Mouse (Mus musculus): ENCODE results near the gene 5730409E04Rik. TPM values are rescaled to one million over a fixed set of nuclear protein-coding genes. Genes with fewer than 3 reads are reported as not detected.

The 5730409E04Rik gene
- polyA plus RNA-seq, 1 experiment: 0.07 TPM

DNA sequence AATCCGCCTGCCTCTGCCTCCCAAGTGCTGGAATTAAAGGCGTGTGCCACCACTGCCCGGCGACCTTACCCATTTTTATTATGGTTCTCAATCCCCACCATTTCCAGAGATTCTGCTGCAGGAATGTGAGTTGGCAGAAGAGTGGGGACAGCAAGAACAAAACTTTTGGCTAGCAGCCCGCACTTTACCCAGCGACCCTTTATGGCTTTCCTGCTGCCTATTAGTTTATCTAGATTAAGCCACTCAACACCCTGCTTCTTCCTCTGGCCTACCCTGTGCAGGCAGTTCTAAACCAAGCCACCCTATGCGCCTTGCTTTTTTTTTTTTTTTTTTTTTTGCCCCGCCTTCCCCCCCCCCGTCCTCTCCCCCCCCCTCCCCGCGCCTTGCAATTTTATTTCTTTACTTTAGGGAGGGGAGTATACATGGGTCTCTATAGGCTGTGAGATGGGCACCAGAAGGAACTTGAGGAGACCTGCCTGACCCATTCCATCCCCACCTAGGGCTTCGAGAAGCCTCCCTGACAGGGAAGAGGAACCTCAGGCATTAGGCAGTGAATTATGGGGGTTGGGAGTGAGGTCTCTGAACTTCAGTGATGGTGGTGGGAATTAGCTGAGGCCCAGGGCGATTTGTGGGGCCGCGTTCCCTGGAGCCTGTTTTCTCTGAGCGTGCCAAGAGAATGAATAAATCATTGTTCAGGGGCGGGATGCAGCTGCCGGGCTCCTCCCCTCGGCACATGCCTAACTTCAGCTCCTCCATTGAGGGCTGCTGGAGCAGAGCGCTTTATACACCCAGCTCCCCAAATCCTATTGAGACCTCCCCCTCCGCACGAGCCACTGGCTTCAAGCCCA, 7.8 kb upstream of the 5730409E04Rik start:
- no peak overlapping the region for H3K4me3 ChIP-seq (replicated peaks)
- TF ChIP-seq GATA1 (IDR thresholded peaks at IDR 0.05; ENCODE audit: borderline replicate concordance, low read length) (no peak), FLI1 (IDR thresholded peaks at IDR 0.05; ENCODE audit: low read length) (no peak)
- H3K4me1 ChIP-seq: peaks cover 22% of the 10 kb centered on the region

DNA sequence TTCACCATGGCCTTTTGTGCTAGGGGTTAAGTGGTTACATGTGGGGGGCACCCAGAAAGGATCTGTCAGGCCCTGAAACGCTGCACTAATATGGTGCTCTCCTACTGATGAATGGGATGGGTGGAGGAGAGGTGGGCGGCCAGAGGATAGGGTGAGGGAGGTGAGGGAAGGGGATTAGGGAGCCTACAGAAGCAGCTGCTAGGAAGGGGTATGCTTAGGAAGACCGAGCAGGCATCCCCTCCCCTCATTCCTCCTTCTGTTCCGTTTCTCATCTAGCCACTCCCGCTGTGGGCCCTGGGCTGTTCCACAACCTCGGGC, 7.2 kb upstream of the 5730409E04Rik start:
- H3K36me3 ChIP-seq (replicated peaks; ENCODE audit: low read length): no peaks in the 10 kb centered on the region
- TF ChIP-seq FLI1 (IDR thresholded peaks at IDR 0.05; ENCODE audit: low read length): no peak
- no peak for TF ChIP-seq GATA1 (IDR thresholded peaks at IDR 0.05; ENCODE audit: borderline replicate concordance, low read length)
- H3K4me3 ChIP-seq (replicated peaks): no peak overlapping the region
- H3K27me3 ChIP-seq (replicated peaks): peaks cover 21% of the 10 kb centered on the region
- no peaks in the 10 kb centered on the region for H3K9me3 ChIP-seq
- peaks cover 22% of the 10 kb centered on the region for H3K4me1 ChIP-seq

More for the DNA sequence above, 7.8 kb upstream of the 5730409E04Rik start:
- peaks cover 21% of the 10 kb centered on the region for H3K27me3 ChIP-seq (replicated peaks)
- H3K9me3 ChIP-seq: no peaks in the 10 kb centered on the region
- H3K36me3 ChIP-seq (replicated peaks; ENCODE audit: low read length): no peaks in the 10 kb centered on the region

DNA sequence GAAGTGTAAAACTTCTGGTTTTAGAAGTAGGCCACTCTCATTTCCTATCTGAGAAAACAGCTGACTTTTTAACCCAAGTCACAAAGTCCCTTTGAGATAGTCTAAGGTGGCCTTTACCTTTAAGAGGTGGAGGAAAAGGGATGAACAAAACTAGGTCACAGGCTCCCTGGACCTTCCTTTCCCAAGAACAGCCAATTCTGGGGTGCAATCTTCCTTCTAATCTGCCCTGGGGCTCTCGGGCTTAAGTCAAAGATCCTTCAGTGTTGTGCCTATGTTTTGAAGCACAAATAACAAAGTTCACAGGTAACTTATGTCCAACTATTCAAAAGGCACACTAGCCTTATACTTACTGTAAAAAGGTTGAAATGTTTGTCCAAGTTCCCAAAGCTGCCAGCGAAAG, 5.5 kb upstream of the 5730409E04Rik start:
- no peak overlapping the region for H3K4me3 ChIP-seq (replicated peaks)
- TF ChIP-seq GATA1 (IDR thresholded peaks at IDR 0.05; ENCODE audit: borderline replicate concordance, low read length) (no peak), FLI1 (IDR thresholded peaks at IDR 0.05; ENCODE audit: low read length) (no peak)
- no peaks in the 10 kb centered on the region for H3K9me3 ChIP-seq
- peaks cover 22% of the 10 kb centered on the region for H3K4me1 ChIP-seq
- no peaks in the 10 kb centered on the region for H3K36me3 ChIP-seq (replicated peaks; ENCODE audit: low read length)
- peaks cover 23% of the 10 kb centered on the region for H3K27me3 ChIP-seq (replicated peaks)

DNA sequence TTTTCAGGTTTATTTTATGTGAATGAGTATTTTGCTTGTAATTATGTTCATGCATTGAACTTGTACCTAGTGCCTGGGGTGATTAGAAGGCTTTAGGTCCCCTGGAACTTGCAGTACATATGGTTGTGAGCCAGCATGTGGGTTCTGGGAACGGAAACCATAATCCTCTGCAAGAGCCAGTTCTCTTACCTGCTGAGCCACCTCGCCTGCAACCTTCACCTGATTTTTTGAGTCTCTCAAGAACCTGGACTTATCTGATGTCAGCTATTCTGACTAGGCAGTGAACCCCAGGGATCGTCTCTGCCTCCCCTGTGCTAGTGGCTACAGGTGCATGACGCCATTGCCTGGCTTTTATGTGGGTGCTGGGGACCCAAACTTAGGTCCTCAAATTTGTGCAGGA, 3.9 kb upstream of the 5730409E04Rik start:
- no peak overlapping the region for H3K4me3 ChIP-seq (replicated peaks)
- H3K4me1 ChIP-seq: peaks cover 18% of the 10 kb centered on the region
- H3K36me3 ChIP-seq (replicated peaks; ENCODE audit: low read length): no peaks in the 10 kb centered on the region
- TF ChIP-seq FLI1 (IDR thresholded peaks at IDR 0.05; ENCODE audit: low read length) (no peak), GATA1 (IDR thresholded peaks at IDR 0.05; ENCODE audit: borderline replicate concordance, low read length) (no peak)
- no peaks in the 10 kb centered on the region for H3K9me3 ChIP-seq
- peaks cover 32% of the 10 kb centered on the region for H3K27me3 ChIP-seq (replicated peaks)

DNA sequence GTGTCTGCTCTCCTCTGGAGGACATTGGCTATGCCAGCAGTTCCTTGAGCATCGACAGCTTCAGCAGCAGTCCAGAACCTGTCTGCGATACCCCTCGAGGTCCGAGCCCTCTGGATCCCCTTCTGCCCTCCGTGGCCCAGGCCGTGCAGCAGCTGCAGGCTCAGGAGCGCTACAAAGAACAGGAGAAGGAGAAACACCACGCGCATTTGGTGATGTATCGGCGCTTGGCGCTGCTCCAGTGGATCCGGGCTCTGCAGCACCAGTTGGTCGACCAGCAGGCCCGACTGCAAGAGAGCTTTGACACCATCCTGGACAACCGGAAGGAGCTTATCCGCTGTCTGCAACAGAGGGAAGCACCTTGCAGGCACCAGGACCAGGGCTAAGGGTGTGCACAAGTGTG, 2.4 kb downstream of the 5730409E04Rik start:
- Histone ChIP-seq H3K27me3 (replicated peaks) (peaks cover 31% of the 10 kb centered on the region), H3K4me3 (replicated peaks) (no peak overlapping the region), H3K36me3 (replicated peaks; ENCODE audit: low read length) (no peaks in the 10 kb centered on the region), H3K9me3 (no peaks in the 10 kb centered on the region), H3K4me1 (peaks cover 11% of the 10 kb centered on the region)
- TF ChIP-seq GATA1 (IDR thresholded peaks at IDR 0.05; ENCODE audit: borderline replicate concordance, low read length) (no peak), FLI1 (IDR thresholded peaks at IDR 0.05; ENCODE audit: low read length) (no peak)

DNA sequence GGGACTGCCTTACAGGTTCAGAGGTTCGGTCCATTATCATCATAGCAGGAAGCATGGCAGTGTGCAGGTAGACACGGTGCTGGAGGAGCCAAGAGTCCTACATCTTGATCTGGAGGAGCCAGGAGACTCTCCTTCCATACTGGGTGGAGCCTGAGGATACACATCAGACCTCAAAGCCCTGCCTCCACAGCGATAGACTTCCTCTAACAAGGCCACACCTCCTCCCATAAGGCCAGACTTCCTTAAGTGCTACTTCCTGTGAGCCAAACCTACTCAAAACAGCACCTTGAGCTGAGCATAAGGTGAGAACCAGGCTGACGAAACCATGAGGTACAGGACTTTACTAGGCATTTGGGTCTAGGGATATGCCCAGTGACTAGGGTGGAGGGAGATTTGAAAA, 6.7 kb downstream of the 5730409E04Rik start:
- H3K36me3 ChIP-seq (replicated peaks; ENCODE audit: low read length): no peaks in the 10 kb centered on the region
- peaks cover 8% of the 10 kb centered on the region for H3K9me3 ChIP-seq
- H3K27me3 ChIP-seq (replicated peaks): peaks cover 36% of the 10 kb centered on the region
- TF ChIP-seq FLI1 (IDR thresholded peaks at IDR 0.05; ENCODE audit: low read length): no peak
- TF ChIP-seq GATA1 (IDR thresholded peaks at IDR 0.05; ENCODE audit: borderline replicate concordance, low read length): no peak
- no peak overlapping the region for H3K4me3 ChIP-seq (replicated peaks)
- H3K4me1 ChIP-seq: peaks cover 24% of the 10 kb centered on the region

DNA sequence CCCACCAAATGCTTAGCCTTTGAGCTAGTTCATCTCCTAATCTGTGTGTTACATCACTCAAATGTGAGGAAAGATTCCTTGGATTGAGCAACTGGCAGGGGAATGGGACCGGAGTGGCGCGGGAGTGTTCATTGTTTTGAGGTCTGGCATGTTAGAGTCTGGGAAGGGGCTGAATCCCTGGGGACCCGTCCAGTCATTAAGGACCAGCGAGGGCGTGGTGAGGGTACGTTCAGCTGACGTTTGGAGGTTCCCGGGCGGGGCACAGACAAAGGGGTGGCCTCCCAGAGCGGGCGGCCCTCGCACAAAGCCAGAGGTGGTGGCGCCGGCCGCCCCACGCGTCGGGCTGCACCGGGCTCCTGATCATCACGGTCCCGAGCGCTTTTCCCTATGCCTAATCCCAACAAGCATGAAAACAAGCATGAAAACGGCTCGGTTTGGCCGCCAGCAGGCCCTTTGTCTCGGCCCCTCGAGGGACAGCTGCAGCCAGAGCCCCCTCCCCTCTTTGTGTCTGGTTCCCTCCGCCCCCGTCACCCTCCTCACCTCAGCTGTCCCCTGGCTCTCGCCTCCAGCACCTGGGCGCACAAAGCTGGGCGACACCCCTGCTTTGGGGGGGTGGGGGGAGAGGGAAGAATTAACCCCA, 10.2 kb downstream of the 5730409E04Rik start:
- H3K4me3 ChIP-seq (replicated peaks): no peak overlapping the region
- H3K27me3 ChIP-seq (replicated peaks): peaks cover 35% of the 10 kb centered on the region

DNA sequence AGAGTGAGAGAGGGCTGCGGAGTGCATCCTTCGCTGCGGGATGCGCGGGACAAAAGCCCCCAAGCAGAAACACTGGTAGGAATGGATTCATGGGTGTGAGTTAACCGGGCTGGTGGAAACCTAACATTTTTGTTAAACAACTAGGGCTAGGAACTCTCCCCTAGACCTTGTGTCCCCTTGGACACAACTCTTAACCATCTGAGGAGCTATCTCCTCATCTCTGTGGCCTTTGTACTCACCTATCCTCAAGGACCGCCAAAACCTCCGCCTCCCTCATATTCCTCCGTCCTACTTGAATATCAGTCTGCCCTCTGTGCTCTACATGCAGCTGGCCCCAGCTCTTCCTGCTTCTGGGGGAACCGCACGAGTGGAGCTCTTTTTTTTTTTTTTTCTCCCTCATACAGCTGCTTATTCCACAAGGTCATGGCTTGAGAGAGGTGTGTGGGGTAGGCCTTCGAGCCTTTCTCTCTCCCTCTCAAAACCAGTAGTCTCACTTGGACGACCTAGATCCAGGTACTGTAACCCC, 10.8 kb downstream of the 5730409E04Rik start:
- peaks cover 37% of the 10 kb centered on the region for H3K4me1 ChIP-seq
- no peaks in the 10 kb centered on the region for H3K36me3 ChIP-seq (replicated peaks; ENCODE audit: low read length)
- no peak for TF ChIP-seq GATA1 (IDR thresholded peaks at IDR 0.05; ENCODE audit: borderline replicate concordance, low read length)
- TF ChIP-seq FLI1 (IDR thresholded peaks at IDR 0.05; ENCODE audit: low read length): no peak
- peaks cover 8% of the 10 kb centered on the region for H3K9me3 ChIP-seq
- H3K4me3 ChIP-seq (replicated peaks): no peak overlapping the region
- peaks cover 35% of the 10 kb centered on the region for H3K27me3 ChIP-seq (replicated peaks)

More for the DNA sequence above, 10.2 kb downstream of the 5730409E04Rik start:
- Histone ChIP-seq H3K9me3 (peaks cover 8% of the 10 kb centered on the region), H3K4me1 (peaks cover 37% of the 10 kb centered on the region), H3K36me3 (replicated peaks; ENCODE audit: low read length) (no peaks in the 10 kb centered on the region)
- TF ChIP-seq FLI1 (IDR thresholded peaks at IDR 0.05; ENCODE audit: low read length) (no peak), GATA1 (IDR thresholded peaks at IDR 0.05; ENCODE audit: borderline replicate concordance, low read length) (no peak)

DNA sequence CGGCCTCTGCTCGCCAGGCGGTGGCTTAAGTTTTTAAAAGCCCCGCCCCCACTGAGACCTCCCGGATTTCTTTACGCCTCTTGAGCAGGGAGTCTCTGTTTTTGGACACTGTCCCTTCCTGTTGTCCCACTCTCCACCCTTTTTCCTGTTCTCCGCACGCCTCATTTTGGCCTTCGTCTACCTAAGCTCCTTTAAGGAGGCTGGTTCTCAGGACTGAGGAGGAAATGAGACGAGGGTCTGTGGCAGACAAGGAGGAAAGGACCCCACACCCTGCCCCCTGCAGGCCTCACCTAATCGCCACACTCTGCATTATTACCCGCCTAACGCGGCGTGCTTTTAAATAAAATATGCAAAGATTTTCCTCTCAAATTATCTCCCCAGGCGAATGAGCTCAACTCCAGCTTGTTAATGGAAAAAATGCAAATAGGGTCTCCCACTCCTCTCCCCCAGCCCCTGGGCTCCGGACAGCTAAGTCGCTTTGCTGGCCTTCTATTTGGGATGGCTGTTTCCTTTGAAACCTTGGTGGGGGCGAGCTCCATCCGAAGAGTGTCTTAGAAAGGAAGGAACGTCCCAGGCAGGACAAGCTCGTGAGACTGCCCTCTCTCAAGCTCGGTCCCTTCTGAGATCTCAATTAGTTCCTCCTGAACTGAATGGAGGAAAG, 17.5 kb downstream of the 5730409E04Rik start:
- Histone ChIP-seq H3K9me3 (no peaks in the 10 kb centered on the region), H3K27me3 (replicated peaks) (peaks cover 9% of the 10 kb centered on the region), H3K4me3 (replicated peaks) (no peak overlapping the region), H3K36me3 (replicated peaks; ENCODE audit: low read length) (no peaks in the 10 kb centered on the region), H3K4me1 (peaks cover 43% of the 10 kb centered on the region)
- TF ChIP-seq FLI1 (IDR thresholded peaks at IDR 0.05; ENCODE audit: low read length): no peak
- no peak for TF ChIP-seq GATA1 (IDR thresholded peaks at IDR 0.05; ENCODE audit: borderline replicate concordance, low read length)

Measured in megakaryocyte, embryonic 14.5 days (primary cell).